Mouse (Mus musculus) 3134 (cell line): ENCODE measurements around the gene Spint3.
A peak's percentile ranks its signal among the peaks of the same experiment; 100 is the strongest.

Source experiments
- DNase-seq: peaks from one replicate; pipeline ENCODE4 v3.0.0-alpha.2; 2011; ENCODE audit warnings: low spot score; ENCODE audit not compliant: insufficient read length; ENCODE audit errors: extremely low read depth

Gene Spint3

GRCm38 (mm10) chr2:164550895-164551269 is 22.4 kb downstream of the Spint3 start:
- no peak for DNase-seq

DNA sequence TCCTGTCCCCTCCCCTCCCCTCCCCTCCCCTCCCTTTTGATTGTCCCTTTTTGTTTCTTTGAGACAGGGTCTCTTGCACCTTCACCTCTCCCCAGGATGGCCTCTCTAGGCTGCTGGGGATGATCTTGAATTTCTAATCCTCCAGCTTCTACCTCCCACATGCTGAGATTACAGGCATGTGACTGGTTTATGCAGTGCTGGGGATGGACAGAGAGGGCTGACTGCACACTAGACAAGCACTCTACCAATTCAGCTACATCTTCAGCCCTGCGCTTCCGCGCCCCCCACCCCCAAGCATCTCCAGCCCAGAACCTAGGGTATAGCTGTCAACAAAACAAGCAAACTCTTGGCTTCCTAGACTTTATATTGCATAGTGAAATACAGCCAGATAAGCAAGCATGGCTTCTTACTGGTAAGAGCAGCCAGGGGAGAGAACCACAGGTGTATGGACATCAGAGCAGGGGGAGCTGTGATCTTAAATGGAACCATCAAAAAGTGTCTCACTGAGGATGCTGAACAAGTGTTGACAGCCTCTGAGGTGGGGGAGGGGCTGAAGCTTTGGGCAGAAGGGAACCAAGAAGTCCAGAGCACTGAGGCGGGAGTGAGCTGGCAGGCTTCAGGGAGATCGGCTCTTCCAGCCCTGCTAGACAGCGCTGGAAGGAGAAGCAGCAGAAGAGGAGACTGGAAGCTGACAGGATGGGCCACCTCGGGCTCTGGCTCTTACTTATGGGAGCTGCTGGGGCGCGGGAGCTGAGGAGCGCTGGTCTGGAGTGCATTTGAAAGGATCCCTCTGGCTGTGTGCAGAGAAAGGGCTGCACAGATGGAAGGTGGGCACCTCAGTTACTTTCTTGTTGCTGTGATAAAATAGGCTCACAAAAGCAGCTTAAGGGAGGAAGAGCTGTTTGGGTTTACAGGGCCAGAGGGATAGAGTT is 23.0 kb downstream of the Spint3 start:
- DNase-seq: no peak

DNA sequence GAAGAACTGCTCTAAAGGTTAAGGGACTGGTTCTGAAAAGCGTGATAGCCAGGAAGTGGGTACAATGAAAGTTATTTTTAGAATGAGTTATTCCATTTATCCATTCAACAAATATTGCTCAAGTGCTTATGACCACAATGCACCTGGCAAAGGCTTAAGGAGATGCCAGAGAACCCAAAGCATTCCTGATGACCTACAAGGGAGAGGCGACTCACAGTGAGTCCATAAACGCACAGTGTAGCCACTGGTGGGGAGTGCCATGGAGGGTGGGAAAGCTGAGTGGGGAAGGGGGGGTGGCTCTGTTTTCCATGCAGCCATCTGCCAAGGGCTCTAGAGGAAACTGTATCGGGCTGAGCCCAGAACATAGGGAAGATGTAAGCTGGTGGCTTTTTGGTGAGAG is 23.9 kb downstream of the Spint3 start:
- peak; percentile 62 for DNase-seq

- DNase-seq: no peak
Measured at GRCm38 (mm10) chr2:164544454-164545097, 28.7 kb downstream of the Spint3 start.

DNA sequence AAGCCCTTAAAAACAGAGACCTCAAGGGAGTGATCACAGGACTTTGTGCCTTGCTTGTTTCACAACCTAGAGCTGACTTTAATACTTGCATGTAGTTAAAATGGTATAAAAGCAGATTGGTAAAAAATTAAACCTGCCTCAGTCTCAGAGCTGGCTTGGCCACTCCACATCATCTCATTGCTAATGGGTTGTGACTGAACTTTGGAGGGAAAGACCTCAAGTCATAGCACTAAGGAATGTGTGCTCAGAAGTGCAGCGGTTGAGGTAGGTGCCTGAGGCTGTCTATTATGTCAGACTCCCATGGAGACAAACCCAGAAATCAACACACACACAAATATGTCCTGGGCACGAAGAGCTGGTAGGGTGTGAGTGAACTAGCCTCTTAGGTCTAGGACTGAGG is 29.5 kb downstream of the Spint3 start:
- DNase-seq: no peak

DNA sequence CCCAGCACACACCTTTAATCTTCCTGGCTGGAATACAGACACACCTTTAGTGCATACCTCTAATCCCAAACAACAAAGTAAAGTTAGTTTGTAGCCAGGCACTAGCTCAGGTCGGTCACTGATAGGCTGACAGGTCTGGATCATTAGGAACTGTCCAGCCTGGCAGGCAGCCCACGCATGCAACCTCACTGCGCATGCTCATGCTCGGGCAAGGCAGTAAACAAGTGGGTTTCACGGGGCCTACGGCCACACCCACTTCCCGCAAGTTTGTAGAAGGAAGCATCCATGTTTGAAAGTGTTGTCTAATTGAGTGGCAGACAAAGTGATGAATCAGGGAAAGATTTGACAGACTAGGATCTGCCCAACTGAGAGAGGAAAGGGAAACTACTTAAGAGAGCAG is 30.7 kb downstream of the Spint3 start:
- no peak for DNase-seq

GRCm38 (mm10) chr2:164542132-164542531 is 31.1 kb downstream of the Spint3 start:
- no peak for DNase-seq

DNA sequence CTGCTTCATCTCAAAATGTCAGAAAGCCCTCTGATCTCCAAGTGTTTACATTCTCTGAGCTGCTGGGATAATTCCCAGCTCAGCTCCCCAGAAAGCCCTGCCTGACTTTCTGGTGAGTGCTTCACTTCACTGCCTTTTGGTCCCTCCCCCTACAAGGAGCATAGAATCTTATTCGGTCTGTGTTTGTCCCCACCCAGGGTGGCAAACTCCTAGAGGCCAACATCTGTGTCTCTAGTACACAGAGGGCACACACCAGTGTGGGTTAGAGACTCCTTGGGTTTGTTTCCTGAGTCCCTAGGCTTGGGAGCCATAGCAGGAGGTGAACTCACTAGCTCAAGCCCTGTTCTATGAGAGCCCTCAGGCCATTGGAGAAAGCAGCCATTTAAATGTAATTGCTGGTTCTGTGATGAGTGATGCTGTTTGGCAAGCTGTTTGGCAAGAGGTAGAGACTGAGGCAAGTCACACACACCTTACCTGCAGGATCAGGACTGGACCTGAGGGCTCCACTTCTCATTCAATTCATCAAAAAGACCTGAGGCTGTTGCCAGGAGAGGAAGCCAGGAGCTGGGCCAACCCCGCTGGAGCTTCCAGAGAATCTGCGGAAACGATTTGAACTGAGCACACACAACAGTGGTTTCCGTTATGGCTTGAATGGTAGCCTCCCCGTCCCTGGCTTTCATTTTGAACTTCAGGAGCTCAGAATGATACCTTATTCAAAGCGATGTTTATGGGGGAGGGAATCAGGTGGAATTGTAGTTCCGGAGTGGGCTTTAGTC is 32.4 kb downstream of the Spint3 start:
- no peak for DNase-seq

DNA sequence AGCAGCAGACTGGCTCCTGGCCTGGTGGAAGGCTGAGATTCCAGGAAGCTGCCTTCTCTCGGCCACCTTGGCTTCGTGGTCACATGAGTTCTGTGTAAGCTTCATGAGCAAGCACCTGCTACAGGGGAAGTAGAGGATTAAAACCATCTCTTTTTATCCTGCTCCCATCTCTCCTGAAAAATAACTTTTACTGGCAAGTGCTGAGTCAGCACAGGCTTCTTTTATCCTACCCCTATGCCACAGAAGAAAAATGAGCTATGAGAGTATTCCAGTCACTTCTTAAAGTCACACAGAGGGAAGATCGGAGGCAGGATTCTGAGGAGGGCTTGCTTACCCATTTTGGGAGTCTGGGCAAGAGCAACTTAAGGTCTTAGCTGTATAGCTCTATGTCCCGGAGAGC is 36.3 kb downstream of the Spint3 start:
- DNase-seq: no peak

- DNase-seq: no peak
Measured at GRCm38 (mm10) chr2:164534315-164534714, 38.9 kb downstream of the Spint3 start.

DNA sequence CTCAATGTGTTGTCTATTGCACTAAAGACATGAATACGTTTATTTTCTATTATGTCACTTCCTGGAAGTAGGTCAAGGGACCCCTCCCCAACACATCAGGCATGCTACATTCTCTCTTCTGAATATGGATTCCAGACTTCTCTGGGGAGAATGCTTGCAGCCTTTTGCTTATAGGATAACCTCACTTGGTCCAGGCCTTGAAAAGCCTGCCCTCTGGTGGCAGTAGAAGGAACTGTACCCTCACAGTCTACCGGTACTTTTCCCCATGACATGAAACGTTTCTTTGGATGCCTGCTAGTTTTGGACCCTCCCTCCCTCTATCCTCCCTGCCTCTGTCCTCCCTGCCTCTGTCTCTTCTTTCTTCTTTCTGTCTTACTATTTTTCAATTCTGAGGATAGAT is 42.1 kb downstream of the Spint3 start:
- DNase-seq: no peak

DNA sequence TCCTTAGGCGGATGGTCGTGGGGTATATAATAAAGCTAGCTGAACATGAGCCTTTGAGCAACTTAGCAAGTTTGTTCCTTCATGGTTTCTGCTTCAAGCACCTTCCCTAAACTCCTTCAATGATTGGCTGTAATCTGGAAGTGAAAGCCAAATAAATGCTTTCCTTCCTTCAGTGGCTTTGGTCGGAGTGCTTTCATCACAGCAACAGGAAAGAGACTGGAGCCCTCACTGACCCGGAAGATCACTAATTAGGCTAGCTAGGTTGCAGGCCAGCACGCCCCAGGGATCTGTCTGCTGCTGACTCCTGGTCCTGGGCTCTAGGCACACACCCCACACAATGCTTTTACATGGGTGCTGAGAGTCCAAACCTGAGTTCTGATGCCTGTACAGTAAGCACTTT is 44.7 kb downstream of the Spint3 start:
- no peak for DNase-seq

- no peak for DNase-seq
Measured at GRCm38 (mm10) chr2:164523301-164523773, 49.9 kb downstream of the Spint3 start.

GRCm38 (mm10) chr2:164522280-164522679 is 51.0 kb downstream of the Spint3 start:
- peak; percentile 63 for DNase-seq

GRCm38 (mm10) chr2:164521841-164522240 is 51.4 kb downstream of the Spint3 start:
- DNase-seq: peak; percentile 87

- DNase-seq: peak; percentile 67
Measured at GRCm38 (mm10) chr2:164520782-164521181, 52.5 kb downstream of the Spint3 start.
